Mouse (Mus musculus) lung, postnatal 10 days (tissue): ENCODE measurements around the gene Kras.

Experiments
- DNase-seq: peaks from one replicate; pipeline ENCODE4 v3.0.0; 2021

Kras gene

DNA sequence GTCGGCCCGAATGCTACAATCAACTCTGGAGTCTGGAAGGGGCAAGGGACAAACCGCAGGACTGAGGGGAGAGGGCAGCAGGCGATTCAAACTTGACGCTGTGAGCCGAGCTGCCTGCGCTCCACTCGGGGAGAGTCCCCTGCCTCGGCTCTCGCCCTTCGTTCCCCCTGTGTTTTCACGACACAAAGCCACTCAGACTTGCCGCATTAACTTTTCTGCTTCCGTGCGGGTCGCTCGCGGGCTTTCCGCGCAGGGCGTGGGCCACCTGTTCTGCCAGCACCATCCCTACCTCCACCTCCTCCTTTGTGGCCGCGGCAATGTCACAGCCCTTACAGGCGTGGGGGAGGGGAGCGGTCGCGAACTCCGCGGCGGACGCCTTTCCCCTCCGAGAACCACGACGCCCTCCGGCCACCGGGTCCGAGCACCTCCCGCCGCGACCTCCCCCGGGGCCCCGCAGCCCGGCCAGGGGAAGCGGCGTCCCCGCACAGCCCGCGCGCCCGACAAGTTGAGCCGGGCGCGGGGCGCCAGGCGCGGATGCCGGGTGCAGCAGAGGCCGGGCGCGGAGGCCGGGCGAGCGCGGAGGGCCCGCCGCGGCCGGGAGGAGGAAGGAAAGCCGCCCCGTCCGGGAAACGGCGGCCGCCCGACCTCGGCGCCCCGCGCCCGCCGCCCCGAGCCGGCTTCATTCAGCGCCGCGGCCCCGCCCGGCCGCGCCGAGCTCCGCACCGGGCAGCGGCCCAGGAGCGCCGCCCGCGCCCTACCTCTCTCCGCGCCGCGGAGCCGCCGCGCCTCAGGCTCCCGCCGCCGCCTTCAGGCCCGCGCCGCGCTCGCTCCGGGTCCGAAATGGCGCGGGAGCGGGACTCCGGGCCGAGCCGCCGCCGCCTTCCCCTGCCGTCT, 501 bp downstream of the Kras start:
- peak; percentile 66 for DNase-seq

GRCm38 (mm10) chr6:145247886-145248285, 2.2 kb downstream of the Kras start:
- no peak for DNase-seq

- DNase-seq = no peak
Measured at GRCm38 (mm10) chr6:145246841-145247240, 3.2 kb downstream of the Kras start.

DNA sequence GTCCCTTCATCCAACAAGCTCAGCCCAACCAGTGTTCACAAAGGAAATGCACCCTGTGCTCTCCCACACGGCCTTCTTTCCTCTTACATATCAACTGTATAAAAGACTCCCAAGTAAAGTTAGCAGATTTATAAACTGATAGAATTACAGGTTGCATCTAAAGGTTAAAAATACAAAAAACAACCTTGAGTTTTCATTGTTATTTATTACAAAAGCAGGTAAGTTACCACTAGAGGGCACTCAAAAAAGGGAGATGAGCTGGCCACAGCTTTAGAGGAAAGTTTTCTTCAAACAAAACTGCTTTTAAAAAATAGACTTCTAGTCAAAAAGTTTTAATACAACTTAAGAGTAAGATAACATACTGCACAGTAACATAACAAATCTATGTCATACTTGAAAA, 7.5 kb downstream of the Kras start:
- DNase-seq = no peak

GRCm38 (mm10) chr6:145240285-145240684, 9.8 kb downstream of the Kras start:
- no peak for DNase-seq

DNA sequence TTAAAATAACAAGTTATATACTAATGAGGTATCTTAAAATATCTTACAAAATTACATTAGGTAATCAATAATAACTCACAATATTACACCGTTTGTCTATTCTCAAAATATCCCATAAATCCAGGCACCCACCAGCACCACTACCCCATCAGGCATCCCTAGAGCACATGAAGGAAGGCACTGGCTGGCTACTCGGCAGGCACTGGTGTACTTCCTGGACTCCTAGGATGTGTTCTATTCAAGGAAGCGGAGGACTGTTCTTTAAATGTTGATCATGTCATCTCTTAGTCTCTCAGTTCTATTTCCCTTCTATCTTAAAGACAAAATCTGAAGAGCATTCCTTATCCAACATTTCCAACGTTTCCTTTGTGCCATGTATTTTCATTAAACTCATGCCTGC, 12.9 kb downstream of the Kras start:
- no peak for DNase-seq

- no peak for DNase-seq
Measured at GRCm38 (mm10) chr6:145235367-145235766, 14.7 kb downstream of the Kras start.

GRCm38 (mm10) chr6:145234391-145234790, 15.6 kb downstream of the Kras start:
- no peak for DNase-seq

GRCm38 (mm10) chr6:145226296-145226695, 23.7 kb downstream of the Kras start:
- DNase-seq = no peak

GRCm38 (mm10) chr6:145224246-145224645, 25.8 kb downstream of the Kras start:
- no peak for DNase-seq

DNA sequence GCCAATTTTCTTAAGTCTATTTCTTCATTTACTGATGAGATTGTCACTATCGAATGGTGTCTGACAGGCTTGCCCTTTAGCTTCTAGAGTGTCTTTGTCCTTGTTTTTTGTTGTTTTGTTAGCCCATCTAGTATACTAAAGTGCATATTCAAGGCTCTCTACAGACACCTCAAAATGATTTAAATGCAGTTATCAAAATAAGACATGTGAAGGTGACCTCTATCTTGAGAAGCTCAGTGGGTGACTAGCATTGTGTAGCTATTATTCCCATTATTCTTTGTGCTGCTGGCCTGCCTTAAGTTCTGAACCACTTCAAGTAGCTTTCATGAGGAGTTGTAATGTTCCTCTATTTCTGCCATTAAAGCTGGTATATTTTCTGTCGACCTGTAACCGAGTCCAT, 34.2 kb downstream of the Kras start:
- DNase-seq = no peak

DNA sequence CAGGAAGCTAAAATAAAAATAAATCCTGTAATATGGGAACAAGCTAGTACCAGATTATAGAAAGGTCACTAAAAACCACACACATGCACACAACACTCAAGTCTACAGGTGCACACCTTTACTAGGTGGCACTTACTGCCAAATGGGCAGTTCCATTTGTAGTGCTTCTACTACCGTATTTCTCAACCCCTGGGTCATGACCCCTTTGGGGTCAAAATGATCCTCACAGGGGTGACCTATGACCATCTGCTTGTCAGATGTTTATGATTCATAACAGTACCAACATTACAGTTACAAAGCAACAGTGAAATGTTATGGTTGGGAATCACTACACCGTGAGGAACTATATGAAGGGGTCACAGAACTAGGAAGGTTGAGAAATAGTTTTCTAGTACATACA, 36.1 kb downstream of the Kras start:
- DNase-seq = no peak

- DNase-seq = peak; percentile 33
Measured at GRCm38 (mm10) chr6:145211376-145212305, 38.4 kb downstream of the Kras start.

- peak; percentile 100 for DNase-seq
Measured at GRCm38 (mm10) chr6:145210816-145211338, 39.2 kb downstream of the Kras start, which contains the start of the genes Casc1 and Etfrf1. Gene Casc1 (minus strand): TSS chr6:145211005. Gene Etfrf1 (plus strand): TSS chr6:145211134.

DNA sequence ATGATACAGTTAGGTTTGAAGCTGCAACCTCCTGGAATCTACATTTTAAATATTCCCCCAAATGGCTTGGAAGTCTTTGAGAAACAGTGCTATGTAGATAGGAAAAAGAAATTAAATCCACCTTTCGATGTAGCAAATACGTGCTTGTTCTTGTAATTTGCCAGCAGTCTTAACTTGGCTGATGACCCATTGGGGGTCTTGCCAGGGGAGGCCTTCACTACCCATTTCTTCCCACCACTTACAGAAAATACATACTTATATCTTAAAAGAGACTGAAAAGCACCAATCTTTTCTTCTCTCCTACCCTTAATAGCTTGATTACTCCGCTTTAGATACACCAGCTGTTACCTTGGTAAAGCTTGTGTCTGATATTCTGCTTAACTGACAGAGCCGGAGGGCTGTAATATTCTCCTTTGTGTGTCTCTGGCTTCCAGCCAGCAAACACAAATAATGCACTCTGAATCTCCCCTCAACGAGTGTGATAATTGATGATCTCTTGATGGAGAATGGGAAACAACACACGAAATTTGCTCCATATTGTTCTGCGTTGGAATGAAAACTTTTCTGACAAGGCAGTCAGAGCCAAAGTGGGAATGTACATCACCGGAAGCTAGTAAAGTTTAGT, 39.9 kb downstream of the Kras start:
- DNase-seq = no peak

GRCm38 (mm10) chr6:145205142-145205541, 44.9 kb downstream of the Kras start:
- no peak for DNase-seq

DNA sequence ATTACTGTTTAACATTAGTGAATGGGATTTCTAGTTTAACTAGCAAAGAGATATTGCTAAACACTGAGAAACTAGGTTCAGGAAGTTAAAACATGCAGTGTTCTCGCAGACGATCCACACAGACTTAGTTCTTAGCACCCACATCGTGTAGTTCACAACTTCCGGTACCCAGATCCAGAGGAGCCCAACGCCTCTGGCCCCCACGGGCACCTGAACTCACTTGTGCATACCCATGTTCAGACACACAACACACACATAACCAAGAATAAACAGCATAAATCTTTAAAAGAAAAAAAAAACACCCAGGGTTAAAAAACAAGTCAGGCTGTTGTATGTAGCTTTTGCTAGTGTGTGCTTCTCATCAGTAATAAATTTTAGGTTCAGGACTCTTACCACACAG, 45.6 kb downstream of the Kras start:
- DNase-seq = no peak

- DNase-seq = no peak
Measured at GRCm38 (mm10) chr6:145202432-145203125, 47.5 kb downstream of the Kras start.

GRCm38 (mm10) chr6:145197949-145198686, 51.9 kb downstream of the Kras start:
- DNase-seq = no peak

DNA sequence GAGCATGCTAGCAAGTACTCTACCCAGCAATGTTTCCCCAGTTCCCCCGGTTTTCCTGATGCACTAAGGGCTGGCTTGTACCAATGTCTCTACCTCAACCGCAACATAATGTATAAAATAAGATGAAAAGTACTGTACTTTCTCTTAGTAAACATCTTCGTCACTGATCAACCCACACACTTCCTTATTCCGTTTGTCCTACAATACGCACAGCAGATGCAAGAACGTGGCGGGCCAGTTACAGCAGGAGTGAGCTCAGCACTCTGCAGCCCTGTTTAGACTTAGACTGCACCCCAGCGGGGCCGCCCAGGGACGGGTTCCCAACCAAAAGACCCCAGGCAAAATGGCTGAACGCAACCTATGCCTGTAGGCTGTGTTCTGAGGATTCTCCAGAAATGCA, 56.6 kb downstream of the Kras start:
- no peak for DNase-seq

DNA sequence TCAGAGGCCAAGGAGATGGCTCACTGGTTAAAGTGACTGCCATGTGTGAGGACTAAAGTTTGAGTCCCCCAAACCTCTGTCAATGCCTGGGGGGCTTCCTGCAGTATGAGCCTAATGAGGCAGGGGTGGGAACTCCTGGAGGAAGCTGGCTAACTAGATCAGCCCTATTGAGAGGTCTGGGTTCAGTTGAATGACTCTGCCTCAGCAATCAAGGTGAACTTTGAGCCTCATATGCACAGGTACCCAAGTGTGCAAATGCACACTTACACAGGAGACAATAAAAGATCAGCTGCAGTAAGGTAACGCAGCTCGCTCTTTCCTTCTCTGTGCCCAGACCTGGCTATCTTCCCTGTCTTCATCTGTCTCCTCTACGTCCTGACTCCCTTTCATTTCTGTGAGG, 57.0 kb downstream of the Kras start:
- DNase-seq = no peak
